Mouse (Mus musculus) embryonic facial prominence, embryonic 10.5 days (tissue): ENCODE data around the gene Dtd1. TPM values are rescaled to one million over a fixed set of nuclear protein-coding genes. Genes with fewer than 3 reads are reported as not detected.

ENCODE experiments used
- DNase-seq: peaks from one replicate; pipeline ENCODE4 v3.0.0-alpha.2; 2017; ENCODE audit warnings: low spot score
- H3K27ac ChIP-seq: fragments of 300-500 bp; sonication (generic); replicated peaks from 2 replicates; pipeline ENCODE4 v1.5.1; 2016; ENCODE audit warnings: mild to moderate bottlenecking
- H3K27me3 ChIP-seq: fragments of 300-500 bp; sonication (generic); replicated peaks from 2 replicates; pipeline ENCODE4 v1.6.1; 2016; ENCODE audit warnings: low read depth, mild to moderate bottlenecking; ENCODE audit not compliant: poor library complexity, severe bottlenecking
- H3K36me3 ChIP-seq: fragments of 300-500 bp; sonication (generic); replicated peaks from 2 replicates; pipeline ENCODE4 v1.6.1; 2016; ENCODE audit warnings: mild to moderate bottlenecking, moderate library complexity
- H3K4me1 ChIP-seq: fragments of 300-500 bp; sonication (generic); 2 replicates; pipeline ENCODE4 v1.6.1; 2016
- H3K4me3 ChIP-seq: fragments of 300-500 bp; sonication (generic); 2 replicates; pipeline ENCODE4 v1.5.1; 2016; ENCODE audit warnings: mild to moderate bottlenecking, moderate library complexity
- H3K9me3 ChIP-seq: fragments of 300-500 bp; sonication (generic); 2 replicates; pipeline ENCODE4 v1.6.1; 2016; ENCODE audit warnings: mild to moderate bottlenecking
- WGBS: fragments of 180-500 bp; shearing (Covaris S2); methylation state at CpG from one replicate; pipeline ENCODE4 v1.1.7; 2016; 5-methylcytosine and 5-hydroxymethylcytosine counted together
- microRNA-seq: library from miRNA; unstranded; fragments of <30 nt; microRNA quantifications from one replicate; pipeline ENCODE4, GENCODE M21; 2017
- polyA plus RNA-seq: library from polyadenylated mRNA; unstranded; fragments of >200 nt; fragmentation: Nextera tagmentation; extraction: Ambion mirVana; gene quantifications from 2 replicates; pipeline ENCODE4 v1.2.1, GENCODE M21; 2016

The Dtd1 gene
- polyA plus RNA-seq, 1 experiment from 2014 or later = 43.1 TPM

- no peaks in the 10 kb centered on the region for H3K9me3 ChIP-seq
- no peak overlapping the region for H3K27ac ChIP-seq
- no peaks in the 10 kb centered on the region for H3K36me3 ChIP-seq
- H3K27me3 ChIP-seq = no peaks in the 10 kb centered on the region
- DNase-seq = no peak
- 68% methylated on average over 3 of the region's 3 CpGs for WGBS
- H3K4me1 ChIP-seq = no peaks in the 10 kb centered on the region
- no peak overlapping the region for H3K4me3 ChIP-seq
These were observed 182.2 kb downstream of the Dtd1 start for GRCm38 (mm10) chr2:144781871-144782270.

- Histone ChIP-seq H3K4me1 (no peaks in the 10 kb centered on the region), H3K4me3 (no peak overlapping the region), H3K9me3 (no peaks in the 10 kb centered on the region), H3K27ac (no peak overlapping the region), H3K36me3 (no peaks in the 10 kb centered on the region), H3K27me3 (no peaks in the 10 kb centered on the region)
- no peak for DNase-seq
- WGBS = 77% methylated on average over 4 of the region's 4 CpGs
These were observed 182.8 kb downstream of the Dtd1 start for GRCm38 (mm10) chr2:144782481-144782880.

GRCm38 (mm10) chr2:144783190-144783589, 183.5 kb downstream of the Dtd1 start:
- DNase-seq = no peak
- Histone ChIP-seq H3K36me3 (no peaks in the 10 kb centered on the region), H3K9me3 (no peaks in the 10 kb centered on the region), H3K27me3 (no peaks in the 10 kb centered on the region), H3K4me3 (no peak overlapping the region), H3K4me1 (no peaks in the 10 kb centered on the region), H3K27ac (no peak overlapping the region)
- WGBS = 97% methylated on average over 1 of the region's 1 CpGs

- Histone ChIP-seq H3K4me1 (no peaks in the 10 kb centered on the region), H3K27ac (no peak overlapping the region), H3K36me3 (no peaks in the 10 kb centered on the region), H3K4me3 (no peak overlapping the region), H3K9me3 (no peaks in the 10 kb centered on the region), H3K27me3 (no peaks in the 10 kb centered on the region)
- DNase-seq = no peak
- 93% methylated on average over 6 of the region's 6 CpGs for WGBS
These were observed 184.1 kb downstream of the Dtd1 start for GRCm38 (mm10) chr2:144783831-144784230.

- Histone ChIP-seq H3K4me3 (no peak overlapping the region), H3K4me1 (no peaks in the 10 kb centered on the region), H3K27ac (no peak overlapping the region), H3K9me3 (no peaks in the 10 kb centered on the region), H3K27me3 (no peaks in the 10 kb centered on the region), H3K36me3 (no peaks in the 10 kb centered on the region)
- no peak for DNase-seq
- WGBS = 82% methylated on average over 14 of the region's 14 CpGs
These were observed 192.1 kb downstream of the Dtd1 start for GRCm38 (mm10) chr2:144791671-144792294.

GRCm38 (mm10) chr2:144797515-144797914, 197.8 kb downstream of the Dtd1 start:
- Histone ChIP-seq H3K36me3 (no peaks in the 10 kb centered on the region), H3K4me1 (peaks cover 3% of the 10 kb centered on the region; the same call in 1 of the 2 replicates), H3K27me3 (no peaks in the 10 kb centered on the region), H3K9me3 (no peaks in the 10 kb centered on the region), H3K4me3 (no peak overlapping the region), H3K27ac (no peak overlapping the region)
- 66% methylated on average over 8 of the region's 8 CpGs for WGBS
- no peak for DNase-seq

- H3K4me1 ChIP-seq = peaks cover 11% of the 10 kb centered on the region
- H3K27ac ChIP-seq = no peak overlapping the region
- H3K4me3 ChIP-seq = no peak overlapping the region
- DNase-seq = no peak
- no peaks in the 10 kb centered on the region for H3K27me3 ChIP-seq
- 61% methylated on average over 15 of the region's 15 CpGs for WGBS
- no peaks in the 10 kb centered on the region for H3K9me3 ChIP-seq
- no peaks in the 10 kb centered on the region for H3K36me3 ChIP-seq
These were observed 208.4 kb downstream of the Dtd1 start for GRCm38 (mm10) chr2:144807766-144808754.

Small RNAs within 50 kb of the gene (microRNA-seq; reads per million reads assigned to microRNA genes)
- gene Gm24823 = not detected

Other genes with a start within 250 kb of the Dtd1 start
- 63.6 and 65.7 TPM in 2 replicates for gene Kat14, start 230.9 kb upstream of the Dtd1 start, polyA plus RNA-seq
- gene Pet117, start 230.9 kb upstream of the Dtd1 start, polyA plus RNA-seq = 0.52 TPM in 1 of 2 replicates, not detected in the other
- gene Dzank1, start 72.5 kb upstream of the Dtd1 start, polyA plus RNA-seq = 0.83 and 1.5 TPM in 2 replicates
- gene Polr3f, start 72.2 kb upstream of the Dtd1 start, polyA plus RNA-seq = 34.6 and 36.0 TPM in 2 replicates
- gene Rbbp9, start 49.0 kb upstream of the Dtd1 start, polyA plus RNA-seq = 58.9 and 65.5 TPM in 2 replicates
- gene Sec23b, start 43.7 kb upstream of the Dtd1 start, polyA plus RNA-seq = 117 and 118 TPM in 2 replicates
- gene Smim26, start 5.8 kb upstream of the Dtd1 start, polyA plus RNA-seq = 30.8 and 34.0 TPM in 2 replicates
- gene Scp2d1, start 223.8 kb downstream of the Dtd1 start, polyA plus RNA-seq = not detected in 2 replicates